Mouse (Mus musculus): ENCODE results near the gene Fam155a.

GRCm38 (mm10) chr8:9335933-9336303, 435.0 kb downstream of the Fam155a start:
- TF ChIP-seq CTCF (IDR thresholded peaks at IDR 0.05; ENCODE audit: low read depth) (no peak), EP300 (optimal IDR thresholded peaks at IDR 0.05) (no peak)

Data from stomach, postnatal 0 days (tissue).